Mouse (Mus musculus) adrenal gland, postnatal 36 days (tissue): ENCODE measurements around the gene Hk1. TPM values are rescaled to one million over a fixed set of nuclear protein-coding genes. Genes with fewer than 3 reads are reported as not detected.
A peak's percentile ranks its signal among the peaks of the same experiment; 100 is the strongest.

Source experiments
- DNase-seq, 2 experiments: peaks; one replicate each; pipeline ENCODE4 v3.0.0; 2021; ENCODE audit warnings: mixed read lengths in 1 of 2
- long read RNA-seq, 2 experiments: library from polyadenylated mRNA; stranded (forward); transcript quantifications; one replicate each; pipeline ENCODE4 v2.0.0; 2021; ENCODE audit warnings: borderline sequencing depth in 2 of 2
- total RNA-seq, 2 experiments: library from RNA; stranded (reverse); gene quantifications; 2 replicates each; pipeline ENCODE4 v1.2.3; 2021

Gene Hk1
- total RNA-seq: 10 to 100 TPM; 25.3 to 25.9 TPM
- long read RNA-seq, experiment 1, full-length matches to known transcripts: 30 of 39 reads
- long read RNA-seq, experiment 1, partial matches to known transcripts: 4 of 39 reads
- long read RNA-seq, experiment 1, other reads (novel, unspliced or antisense): 5 of 39 reads
- long read RNA-seq, experiment 2, full-length matches to known transcripts: 5 of 8 reads
- long read RNA-seq, experiment 2, partial matches to known transcripts: 1 of 8 reads
- long read RNA-seq, experiment 2, other reads (novel, unspliced or antisense): 2 of 8 reads

DNA sequence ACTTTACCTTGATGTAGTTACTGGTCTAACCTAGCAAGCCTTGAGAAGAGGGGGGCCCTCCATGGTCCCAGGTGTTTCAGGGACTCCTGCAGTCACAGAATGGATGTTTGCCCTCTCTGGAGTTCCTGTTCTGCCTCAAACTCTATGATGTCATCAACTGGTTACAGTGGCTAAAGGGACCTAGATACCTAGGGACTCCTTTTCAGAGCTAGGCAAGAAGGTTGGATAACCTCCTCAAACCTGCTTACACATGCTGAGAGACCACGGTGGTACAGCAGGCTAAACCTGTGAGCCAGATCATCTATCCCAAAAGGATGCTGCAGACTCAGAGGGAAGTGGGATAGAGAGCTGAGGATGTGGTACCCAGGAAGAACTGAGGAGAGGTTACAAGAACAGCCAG is at the start of gene Hk1:
Hk1 (minus strand) TSS at position 101 of the 400 bp plus-strand sequence.
- no peak for DNase-seq

DNA sequence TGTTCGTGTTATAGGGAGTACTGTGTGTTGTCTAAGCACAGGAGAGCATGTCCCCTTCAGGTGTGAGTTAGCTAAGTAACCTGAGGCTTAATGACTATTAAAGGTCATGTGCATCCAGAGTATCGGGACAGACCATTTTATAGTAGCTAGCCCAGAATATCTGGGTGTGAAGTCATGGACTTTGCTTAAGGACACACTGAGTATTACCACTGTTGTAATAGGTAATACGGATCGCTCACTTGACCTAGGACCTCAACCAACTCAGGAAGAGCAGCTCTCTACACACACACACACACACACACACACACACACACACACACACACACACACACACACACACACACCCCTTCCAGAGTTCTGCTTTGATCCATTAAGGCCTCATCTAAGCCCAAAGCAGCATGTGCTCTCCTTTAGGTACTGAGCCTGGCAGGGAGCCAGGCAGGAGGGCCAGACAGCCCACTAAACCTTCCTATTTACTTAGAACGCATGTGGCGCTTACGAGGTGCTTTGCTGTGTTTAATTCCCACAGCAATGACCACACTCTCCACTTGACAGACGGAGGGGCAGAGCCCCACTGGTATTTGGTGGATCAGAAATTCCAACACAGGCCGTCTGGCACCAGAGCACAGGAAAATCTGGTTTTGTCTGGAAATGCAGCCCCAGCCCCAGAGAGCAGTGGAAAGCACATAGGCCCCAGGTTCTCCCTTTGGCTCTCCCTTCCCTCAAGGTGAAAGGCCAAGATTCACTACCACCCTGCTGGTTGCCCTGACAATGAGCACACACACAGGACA is 45.6 kb upstream of the Hk1 start:
- no peak for DNase-seq

GRCm38 (mm10) chr10:62422255-62422654 is 42.5 kb upstream of the Hk1 start, which contains the start of gene Hkdc1:
Gene Hkdc1 (minus strand): TSS chr10:62422491.
- no peak for DNase-seq

GRCm38 (mm10) chr10:62421127-62421526 is 41.4 kb upstream of the Hk1 start:
- DNase-seq: no peak

DNA sequence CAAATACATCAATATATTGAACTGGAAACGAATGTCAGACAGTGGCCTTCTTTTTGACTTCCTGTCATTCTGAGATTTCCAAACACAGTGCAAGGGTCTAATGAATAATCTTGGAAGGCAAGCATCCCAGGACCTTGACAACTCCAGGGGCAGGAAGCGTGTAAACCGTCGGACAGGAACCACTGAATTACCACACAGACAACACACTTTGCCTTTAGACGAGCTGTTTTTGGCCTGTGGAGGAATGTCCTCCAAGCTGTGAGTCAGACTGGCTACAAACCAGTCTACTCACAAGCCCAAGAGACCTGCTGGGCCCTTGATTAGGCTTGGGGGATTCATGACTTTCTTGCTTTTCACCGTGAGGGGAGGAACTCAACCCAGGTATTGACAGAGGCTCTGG is 40.7 kb upstream of the Hk1 start:
- DNase-seq: no peak

GRCm38 (mm10) chr10:62419422-62419821 is 39.7 kb upstream of the Hk1 start:
- DNase-seq: no peak

GRCm38 (mm10) chr10:62418831-62419356 is 39.2 kb upstream of the Hk1 start:
- DNase-seq: no peak

GRCm38 (mm10) chr10:62413606-62413982 is 33.9 kb upstream of the Hk1 start:
- DNase-seq: no peak

DNA sequence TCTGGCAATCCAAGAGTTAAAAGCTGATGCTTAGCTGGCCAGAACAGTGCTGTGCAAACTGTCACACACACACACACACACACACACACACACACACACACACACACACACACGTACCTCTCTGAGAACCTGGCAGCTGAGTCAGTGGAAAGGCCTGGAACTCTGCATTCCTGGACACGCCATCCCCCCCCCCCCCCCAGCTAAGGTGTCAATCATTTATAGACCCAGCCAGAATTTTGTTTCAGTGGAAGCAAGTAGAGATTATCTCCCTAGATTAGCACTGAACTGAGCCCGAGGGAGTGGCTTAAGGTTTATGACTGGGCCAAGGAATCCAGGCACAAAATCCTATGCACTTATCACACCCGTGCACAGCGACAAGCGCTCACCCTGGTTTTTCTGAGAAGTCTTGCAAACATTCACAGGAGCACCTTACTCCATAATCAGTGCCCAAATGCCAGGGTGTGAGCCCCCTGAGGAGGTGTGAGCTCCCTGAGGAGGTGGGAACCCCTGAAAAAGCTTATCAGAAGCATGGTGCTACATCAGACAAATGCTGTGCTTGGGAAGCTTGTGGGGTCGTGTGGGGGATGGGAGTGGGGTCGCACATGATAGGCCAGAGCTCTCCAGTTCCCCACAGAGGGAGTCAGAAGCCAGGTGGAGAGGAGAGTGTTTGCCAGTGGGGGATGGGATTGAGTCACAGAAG is 33.3 kb upstream of the Hk1 start:
- no peak for DNase-seq

GRCm38 (mm10) chr10:62411431-62412410 is 32.0 kb upstream of the Hk1 start:
- no peak for DNase-seq

DNA sequence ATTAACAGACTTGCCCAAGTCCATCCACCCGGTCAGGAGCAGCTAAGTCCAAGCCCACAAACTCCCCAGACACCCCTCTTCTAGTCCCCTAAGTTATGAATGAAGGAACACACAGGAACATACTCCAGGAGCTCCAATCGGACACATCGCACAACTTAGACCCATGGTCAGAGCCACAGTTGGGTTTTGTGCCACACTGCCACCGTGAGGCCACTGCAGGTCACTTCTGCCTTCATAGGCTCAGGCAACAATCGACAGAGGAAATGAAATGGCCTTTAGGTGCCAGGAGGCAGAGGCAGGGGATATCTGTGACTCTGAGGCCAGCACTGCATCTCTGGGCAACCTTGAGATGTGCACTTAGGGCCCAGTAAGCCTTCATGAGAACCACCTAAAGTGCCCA is 31.2 kb upstream of the Hk1 start:
- DNase-seq: peak; percentile 73 to 79

DNA sequence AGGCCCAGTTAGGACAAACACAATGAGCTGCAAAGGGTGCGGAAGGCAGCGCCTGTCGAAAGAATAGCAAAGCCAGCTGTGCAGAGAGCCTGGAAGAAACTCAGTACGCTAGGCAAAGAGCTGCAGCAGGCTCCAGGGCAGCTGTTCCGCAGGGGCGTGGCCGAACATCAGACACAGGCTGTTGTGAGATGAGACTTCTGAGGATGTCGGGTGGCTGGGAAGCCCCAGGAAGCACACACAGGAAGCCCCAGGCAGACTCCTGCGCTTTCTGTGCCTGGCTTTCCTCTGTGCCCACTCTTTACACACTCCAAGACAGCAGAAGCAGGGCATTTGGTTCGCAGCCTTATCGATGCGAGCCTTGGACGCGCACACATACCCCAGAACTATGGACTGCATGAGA is 25.2 kb upstream of the Hk1 start:
- peak in 1 of 2 experiments; percentile 12 for DNase-seq

GRCm38 (mm10) chr10:62401641-62402111 is 22.0 kb upstream of the Hk1 start:
- no peak for DNase-seq

GRCm38 (mm10) chr10:62383011-62383410 is 3.3 kb upstream of the Hk1 start:
- DNase-seq: no peak

- no peak for DNase-seq
These were observed 1.2 kb upstream of the Hk1 start for GRCm38 (mm10) chr10:62380936-62381335.

DNA sequence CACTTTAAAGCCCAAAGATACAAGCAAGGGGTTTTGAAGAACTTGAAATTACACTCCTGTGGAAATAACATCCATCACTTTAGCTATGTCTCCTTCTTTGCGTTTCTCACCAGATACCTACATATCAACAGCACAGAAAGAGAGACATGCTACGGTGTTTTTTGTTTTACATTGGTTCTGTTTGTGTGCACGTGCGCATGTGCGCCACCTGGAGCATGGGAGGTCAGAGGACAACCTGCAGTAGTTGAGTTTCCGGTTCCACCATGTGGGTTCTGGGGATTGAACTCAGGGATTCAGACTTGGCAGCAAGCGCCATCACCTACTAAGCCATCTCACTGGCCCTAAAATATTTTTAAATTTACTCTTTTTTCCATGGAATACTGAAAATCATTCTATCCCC is 20.9 kb downstream of the Hk1 start:
- no peak for DNase-seq

DNA sequence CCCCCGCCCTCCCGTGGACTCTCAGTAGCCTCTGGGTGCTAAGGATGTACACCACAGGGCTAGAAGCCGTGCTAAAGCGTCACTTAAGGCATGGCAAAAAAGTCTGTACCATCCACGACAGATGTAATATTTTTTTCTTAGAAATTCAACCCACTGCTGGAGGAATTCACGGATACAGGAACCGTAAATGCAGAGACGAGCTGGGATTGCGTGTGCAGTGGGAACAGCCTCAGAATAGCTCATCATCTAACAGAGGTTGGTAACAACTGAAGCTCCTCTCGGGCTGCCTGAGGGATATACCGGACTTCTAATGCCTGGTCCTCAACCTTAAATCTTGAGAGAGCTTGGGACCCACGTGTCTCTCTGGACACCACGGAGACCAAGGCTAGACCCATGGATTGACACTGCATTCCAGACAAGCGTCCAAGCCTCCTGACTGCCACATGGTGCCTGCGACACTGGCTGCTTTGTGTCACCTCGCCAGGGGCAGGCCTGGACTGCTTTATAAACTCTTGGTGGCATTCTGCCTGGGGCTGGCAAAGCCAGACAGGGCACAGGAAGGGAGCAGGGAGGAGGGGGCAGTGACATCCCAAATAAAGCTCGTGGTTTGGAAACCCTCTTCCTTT is 23.5 kb downstream of the Hk1 start:
- DNase-seq: no peak

DNA sequence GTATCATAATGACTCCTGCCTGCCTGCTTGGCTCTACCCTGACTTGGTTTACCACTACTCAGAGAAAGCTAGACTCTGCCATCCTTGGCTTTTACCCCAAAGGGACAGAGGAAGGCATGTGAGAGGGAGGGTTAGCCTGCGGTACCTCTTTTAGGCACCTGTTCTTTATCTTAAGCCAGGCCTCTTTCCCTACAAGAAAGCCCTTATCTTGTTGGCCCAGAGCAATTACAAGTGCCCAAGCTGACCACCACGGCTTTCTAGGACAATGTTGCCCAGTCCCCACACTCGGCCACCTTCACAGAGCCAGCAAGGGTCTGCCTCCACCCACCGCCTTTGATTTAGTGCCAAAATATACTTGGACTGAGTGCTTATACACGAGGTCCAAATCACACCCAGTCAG is 34.6 kb downstream of the Hk1 start:
- DNase-seq: no peak

GRCm38 (mm10) chr10:62344004-62344752 is 35.5 kb downstream of the Hk1 start:
- DNase-seq: no peak

- DNase-seq: no peak
These were observed 37.2 kb downstream of the Hk1 start for GRCm38 (mm10) chr10:62342512-62342911.
